Mouse (Mus musculus): ENCODE data around the gene Hist1h3b.
"Not testable (repeated sequence)": the region's sequence is repeated elsewhere in the genome, so short reads cannot be mapped to it uniquely, and the experiment has no call there.

The Hist1h3b gene

DNA sequence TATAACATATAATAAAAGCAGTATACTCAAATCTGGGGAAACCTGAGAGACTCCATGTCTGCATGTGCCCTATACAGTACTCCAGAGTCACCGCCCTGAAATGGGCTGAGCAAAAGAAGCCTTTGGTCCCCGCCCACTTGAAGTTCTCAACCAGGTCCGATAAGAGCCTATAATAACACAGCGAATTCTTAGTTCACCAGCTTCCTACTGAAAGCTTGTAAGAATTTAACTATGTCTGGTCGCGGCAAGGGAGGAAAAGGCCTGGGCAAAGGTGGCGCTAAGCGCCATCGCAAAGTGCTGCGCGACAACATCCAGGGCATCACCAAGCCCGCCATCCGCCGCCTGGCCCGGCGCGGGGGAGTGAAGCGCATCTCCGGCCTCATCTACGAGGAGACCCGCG lies 4.7 kb downstream of the Hist1h3b start, which contains the start of gene Hist1h4b:
TSS of gene Hist1h4b (plus strand) at position 224 of the 400 bp plus-strand sequence.
- peak; percentile 85 to 92 for DNase-seq

DNA sequence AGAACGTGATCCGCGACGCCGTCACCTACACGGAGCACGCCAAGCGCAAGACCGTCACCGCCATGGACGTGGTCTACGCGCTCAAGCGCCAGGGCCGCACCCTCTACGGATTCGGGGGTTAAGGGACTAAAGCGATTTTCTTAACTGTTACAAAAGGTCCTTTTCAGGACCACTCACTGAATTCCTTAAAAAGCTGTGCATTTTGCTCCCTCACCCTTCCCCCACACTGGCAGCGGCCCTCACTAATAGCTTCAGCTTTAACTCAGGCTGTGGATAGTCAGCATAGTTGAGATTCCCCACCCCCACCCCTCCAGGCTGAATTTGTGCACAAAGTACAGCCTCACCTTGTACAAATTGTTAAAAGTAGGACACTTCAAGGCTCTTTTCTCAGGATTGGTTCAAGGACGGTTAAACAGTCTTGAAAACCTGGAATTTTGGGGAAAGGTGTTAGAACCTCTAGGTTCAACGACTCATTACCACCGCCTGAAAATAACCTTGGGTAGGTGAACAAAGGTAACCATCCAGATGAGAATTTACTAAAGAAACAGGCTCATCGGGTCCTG lies 5.2 kb downstream of the Hist1h3b start:
- no peak for DNase-seq

DNA sequence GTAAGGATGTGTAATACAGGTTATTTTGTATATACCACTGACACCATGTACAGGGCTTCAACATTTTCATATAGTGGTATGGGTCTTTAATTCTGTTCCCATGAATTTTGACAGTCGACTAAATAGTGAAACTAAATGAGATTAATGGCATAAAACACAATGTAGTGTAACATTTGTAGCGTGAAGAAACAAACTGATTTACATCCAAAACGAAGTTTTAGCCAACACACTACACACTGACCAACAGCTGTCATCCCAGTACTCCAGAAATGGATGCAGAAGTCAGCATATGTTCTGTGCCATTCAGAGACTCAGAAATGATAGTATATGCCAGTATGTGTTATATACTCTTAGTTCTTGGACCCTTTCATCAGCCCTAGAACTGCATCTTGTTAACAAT lies 5.9 kb downstream of the Hist1h3b start:
- DNase-seq, result no peak

DNA sequence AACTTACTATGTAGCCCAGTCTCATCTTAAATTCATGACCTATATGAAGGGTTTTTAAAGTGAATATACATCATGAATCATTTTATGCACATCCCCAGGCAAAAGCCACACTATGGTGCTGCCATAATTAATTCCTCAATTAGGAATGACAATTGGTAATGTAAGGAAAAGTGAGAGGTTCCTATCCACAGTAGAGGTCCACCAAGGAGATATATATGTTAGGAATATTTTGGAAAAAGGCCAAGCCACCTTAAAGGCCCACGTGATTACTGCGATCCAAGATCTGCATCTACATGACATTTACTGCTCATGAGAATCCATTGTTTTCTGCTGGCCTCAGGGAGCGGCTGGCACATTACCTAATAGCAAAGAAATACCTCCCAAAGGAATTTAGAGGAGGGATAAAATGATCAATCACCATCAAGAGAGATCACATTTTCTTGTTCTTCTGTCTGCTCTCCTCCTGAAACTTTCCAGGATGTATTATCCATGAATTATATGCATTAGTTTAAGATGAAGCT lies 7.2 kb downstream of the Hist1h3b start:
- DNase-seq, result no peak

DNA sequence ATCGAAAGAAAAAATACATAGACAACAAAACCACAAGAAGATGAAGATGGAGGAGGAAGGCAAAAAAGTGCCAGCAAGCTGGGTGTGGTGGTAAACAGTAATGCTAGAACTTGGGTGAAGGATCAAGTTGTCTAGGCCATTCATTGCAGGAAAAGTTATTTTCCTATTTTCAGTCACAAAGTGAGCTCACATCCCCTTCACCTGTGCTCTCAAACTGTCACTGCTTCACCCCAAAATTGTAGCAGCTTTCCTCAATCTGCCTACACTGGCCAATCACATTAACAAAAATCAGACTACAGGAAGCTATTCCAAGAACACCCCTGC lies 7.8 kb downstream of the Hist1h3b start:
- no peak for DNase-seq

DNA sequence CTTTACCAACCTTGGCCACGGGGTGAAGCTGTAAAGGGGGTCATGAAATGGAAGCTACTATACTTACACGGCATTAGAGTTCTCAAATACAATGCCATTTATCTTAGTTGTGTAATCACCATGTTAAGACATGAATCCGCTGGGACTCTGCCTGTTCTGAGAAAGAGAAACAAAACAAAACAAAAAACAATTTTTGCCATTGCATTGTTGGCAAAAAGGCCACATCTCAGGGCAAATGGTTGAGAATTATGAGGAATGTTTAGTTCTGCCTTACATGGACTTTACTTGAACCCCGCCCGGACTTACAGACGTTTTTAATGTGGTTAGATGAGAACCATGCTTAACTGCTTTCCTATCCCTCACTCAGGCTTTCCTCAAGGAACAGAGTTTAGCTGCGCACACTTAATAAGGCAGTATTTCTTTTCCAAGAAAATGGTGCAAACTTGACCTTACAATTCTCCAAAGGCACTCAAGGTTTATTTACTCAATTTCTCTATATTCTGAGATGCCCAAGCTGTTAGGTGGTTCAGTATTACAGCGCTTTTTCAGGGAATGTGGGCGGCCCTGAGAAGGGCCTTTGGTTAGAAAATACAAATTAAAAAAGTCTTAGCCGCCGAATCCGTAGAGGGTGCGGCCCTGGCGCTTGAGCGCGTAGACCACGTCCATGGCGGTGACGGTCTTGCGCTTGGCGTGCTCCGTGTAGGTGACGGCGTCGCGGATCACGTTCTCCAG lies 8.3 kb downstream of the Hist1h3b start:
- peak; percentile 30 to 42 for DNase-seq

DNA sequence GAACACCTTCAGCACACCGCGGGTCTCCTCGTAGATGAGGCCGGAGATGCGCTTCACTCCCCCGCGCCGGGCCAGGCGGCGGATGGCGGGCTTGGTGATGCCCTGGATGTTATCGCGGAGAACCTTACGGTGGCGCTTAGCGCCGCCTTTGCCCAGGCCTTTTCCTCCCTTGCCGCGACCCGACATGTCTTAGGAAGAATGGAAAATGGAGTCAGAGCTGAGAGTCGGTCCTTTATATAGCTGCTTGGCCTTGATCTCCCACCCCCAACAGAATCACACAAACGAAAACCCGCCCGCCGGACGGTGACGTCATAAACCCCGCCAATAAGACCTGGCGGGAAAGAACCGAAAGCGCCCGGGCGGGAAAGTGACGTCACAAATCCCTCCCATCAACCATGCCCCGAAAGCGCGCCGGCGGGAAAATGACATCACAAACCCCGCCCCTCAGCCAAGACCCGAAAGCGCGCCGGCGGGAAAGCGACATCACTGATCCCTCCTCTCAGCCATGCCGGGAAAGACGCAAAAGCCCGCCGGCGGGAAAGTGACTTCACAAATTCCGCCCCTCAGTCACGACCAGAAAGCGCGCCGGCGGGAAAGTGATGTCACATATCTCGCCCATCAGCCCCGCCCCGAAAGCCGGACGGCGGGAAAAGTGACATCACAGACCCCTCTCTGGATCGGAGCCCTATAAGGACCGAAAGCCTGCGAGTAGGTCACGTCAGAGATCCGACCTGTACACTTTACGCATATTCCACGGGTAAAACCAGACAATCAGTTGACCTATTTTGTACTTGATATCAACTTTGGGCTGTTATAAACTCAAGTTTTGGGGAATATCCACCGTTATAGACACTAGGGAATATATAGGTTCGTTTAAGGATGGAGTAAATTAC lies 9.2 kb downstream of the Hist1h3b start, which contains the start of gene Hist1h4a:
TSS of gene Hist1h4a (minus strand) at position 259 of the 893 bp plus-strand sequence.
- peak; percentile 99 for DNase-seq

DNA sequence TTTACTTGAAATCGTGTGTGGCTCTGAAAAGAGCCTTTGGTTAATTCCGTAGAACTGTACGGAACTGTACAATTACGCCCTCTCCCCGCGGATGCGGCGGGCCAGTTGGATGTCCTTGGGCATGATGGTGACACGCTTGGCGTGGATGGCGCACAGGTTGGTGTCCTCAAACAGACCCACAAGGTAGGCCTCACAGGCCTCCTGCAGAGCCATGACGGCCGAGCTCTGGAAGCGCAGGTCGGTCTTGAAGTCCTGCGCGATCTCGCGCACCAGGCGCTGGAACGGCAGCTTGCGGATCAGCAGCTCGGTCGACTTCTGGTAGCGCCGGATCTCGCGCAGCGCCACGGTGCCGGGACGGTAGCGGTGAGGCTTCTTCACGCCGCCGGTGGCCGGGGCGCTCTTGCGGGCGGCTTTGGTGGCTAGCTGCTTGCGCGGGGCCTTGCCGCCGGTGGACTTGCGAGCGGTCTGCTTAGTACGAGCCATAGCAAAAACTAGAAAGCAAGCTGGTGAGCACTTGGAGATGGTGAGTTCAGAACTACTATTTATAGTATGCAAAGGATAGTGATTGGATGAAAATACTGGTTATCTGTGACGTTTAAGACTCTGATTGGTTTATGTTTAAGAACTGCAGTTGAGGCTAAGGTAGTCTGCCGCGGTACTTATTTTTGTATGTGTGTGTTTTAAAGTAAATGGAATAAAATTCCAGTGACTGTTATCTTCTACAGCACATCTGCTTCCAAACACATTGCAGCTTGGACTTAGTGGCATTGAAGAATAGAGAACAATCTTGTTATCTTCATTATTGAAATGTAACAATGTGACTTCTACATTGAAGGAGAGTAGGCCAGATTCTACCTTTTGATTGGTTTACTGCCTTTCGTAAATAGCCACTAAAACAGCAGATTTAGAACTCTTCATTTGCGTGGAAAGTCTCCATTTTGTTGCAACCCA lies 10.1 kb downstream of the Hist1h3b start, which contains the start of gene Hist1h3a:
TSS of gene Hist1h3a (minus strand) at position 516 of the 951 bp plus-strand sequence.
- DNase-seq, result peak; percentile 65 to 74

DNA sequence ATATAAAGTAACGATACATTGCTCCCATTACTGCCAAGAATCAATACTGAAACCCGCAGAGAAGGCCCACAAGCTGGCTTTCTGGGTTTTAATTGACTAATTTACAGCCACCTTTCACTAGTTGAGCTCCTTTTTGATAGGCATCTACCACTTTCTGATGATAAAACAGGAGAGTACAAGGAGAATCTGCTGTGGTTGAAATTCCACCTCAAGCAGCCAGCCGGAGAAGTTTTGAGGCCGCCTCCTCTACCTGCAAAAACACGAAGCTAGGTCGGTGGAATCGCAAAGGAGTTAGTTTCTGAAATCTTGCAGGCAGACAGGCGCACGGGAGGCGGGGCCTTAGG lies 11.1 kb downstream of the Hist1h3b start:
- no peak for DNase-seq

DNA sequence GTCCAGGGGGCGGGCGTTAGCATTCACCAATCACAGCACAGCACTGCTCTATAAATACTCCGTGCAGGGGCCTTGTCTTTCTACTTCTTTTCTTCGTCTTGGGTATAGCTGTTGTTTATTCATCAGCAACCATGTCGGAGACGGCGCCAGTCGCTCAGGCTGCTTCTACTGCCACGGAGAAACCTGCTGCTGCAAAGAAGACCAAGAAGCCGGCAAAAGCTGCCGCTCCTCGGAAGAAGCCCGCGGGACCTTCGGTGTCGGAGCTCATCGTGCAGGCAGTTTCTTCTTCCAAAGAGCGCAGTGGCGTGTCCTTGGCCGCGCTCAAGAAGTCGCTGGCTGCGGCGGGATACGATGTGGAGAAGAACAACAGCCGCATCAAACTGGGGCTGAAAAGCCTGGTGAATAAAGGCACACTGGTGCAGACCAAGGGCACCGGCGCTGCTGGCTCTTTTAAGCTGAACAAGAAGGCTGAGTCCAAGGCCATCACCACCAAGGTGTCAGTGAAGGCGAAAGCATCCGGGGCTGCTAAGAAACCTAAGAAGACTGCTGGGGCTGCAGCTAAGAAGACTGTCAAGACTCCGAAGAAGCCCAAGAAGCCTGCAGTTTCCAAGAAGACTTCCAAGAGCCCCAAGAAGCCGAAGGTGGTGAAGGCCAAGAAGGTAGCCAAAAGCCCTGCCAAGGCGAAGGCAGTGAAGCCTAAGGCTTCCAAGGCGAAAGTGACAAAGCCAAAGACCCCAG lies 11.7 kb downstream of the Hist1h3b start, which contains the start of gene Hist1h1a:
TSS of gene Hist1h1a (plus strand) at position 81 of the 738 bp plus-strand sequence.
- DNase-seq, result peak; percentile 91

DNA sequence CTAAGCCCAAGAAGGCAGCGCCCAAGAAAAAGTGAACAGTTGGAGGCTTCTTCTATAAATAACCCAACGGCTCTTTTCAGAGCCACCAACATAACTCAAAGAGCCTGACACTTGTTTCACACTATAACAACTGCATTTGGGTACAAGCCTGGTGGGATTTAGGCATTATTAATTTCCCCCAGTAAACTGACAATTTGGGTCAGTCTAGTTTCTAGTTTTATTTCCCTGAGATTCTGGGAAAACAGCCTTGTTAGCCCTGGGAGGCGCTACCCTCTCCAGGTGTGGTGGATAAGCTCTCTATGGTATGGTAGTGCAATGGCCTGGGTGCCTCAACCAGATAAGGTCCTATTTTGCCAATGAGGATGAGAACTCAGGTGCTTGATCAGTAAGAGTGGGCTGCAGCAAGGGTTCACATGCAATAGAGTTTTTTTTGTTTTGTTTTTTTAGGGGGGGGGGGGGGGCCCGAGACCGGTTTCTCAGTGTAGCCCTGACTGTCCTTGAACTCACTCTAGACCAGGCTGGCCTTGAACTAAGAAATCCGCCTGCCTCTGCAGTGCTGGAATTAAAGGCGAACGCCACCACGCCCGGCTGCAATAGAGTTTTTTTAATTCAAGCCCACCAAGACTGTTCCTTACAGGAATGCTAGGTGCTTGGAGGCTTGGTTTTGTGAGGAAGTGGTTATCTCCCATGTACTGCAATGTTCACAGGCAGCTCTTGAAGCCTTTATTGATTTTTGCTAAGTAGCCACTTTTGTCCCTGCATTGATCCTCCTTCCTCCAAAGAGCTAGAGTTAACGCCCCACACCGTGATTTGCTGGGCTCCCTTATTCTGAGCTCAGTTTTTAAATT lies 12.5 kb downstream of the Hist1h3b start:
- no peak for DNase-seq

DNA sequence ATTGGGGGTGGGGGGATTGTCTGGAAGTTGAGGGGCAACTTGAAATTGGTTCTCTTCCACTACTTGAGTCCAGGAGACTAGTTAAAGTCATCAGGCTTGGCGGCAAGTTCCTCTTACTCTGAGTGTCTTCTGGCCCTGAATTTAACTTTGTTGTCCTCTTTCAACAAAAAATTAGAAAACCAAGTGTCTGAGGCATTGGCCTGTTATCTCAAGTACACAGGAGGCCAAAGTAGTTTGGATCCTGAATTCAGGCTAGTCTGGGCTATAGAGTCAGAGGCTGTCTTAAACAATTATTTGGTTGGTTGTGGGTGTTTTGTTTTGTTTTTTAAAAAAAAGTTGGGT lies 13.1 kb downstream of the Hist1h3b start:
- no peak for DNase-seq

DNA sequence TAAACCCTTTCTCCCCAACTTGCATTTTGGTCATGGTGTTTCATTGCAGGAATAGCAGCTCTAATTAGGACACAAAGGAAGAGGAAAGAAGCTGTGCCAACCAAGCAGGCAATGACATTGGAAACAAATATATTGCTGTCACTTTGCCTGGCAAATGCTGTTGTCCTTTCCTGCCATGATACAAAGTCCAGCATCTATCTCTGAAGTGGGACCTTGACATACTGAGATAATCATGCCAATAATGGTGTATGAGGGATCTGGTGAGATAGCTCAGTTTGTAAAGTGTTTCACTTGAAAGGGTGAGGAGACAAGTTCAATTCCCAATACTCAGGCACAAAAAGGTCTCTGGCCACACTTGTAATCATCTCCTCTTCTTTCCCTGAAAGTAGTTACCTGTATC lies 14.7 kb downstream of the Hist1h3b start:
- DNase-seq, result no peak

DNA sequence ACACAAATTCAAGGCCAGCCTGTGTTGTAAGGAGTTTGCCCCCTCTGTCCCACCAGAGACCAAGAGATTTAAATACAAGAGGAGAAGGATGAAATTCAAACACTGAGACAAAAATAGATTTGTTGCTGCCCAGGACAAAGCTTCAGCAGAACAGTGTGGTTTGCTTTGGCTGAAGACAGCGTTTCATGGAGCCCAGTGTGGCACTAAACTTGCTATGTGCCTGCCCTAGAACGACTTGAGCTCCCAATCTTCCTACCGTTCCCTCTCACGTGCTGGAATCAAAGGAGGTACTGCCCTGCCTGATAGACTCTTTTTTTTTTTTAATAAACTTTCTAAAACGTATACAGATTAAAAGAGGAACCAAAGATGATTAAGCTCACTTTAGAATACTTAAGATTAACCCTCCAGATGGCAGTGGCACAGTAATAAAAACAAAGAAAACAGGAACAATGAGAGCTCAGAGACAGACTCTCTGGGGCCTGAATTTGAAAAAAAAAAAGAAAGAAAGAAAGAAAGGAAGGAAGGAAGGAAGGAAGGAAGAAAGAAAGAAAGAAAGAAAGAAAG lies 16.8 kb downstream of the Hist1h3b start:
- DNase-seq, result no peak

DNA sequence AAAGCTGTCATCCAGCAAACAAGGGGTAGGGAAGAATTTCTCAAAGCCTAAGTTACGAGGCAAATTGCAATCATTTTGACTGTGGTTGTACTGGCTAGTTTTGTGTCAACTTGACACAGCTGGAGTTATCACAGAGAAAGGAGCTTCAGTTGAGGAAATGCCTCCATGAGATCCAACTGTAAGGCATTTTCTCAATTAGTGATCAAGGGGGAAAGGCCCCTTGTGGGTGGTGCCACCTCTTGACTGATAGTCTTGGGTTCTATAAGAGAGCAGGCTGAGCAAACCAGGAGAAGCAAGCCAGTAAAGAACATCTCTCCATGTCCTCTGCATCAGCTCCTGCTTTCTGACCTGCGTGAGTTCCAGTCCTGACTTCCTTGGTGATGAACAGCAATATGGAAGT lies 17.5 kb downstream of the Hist1h3b start, which contains the start of gene Trim38:
TSS of gene Trim38 (plus strand) at position 301 of the 400 bp plus-strand sequence.
- DNase-seq, result not testable (repeated sequence)

DNA sequence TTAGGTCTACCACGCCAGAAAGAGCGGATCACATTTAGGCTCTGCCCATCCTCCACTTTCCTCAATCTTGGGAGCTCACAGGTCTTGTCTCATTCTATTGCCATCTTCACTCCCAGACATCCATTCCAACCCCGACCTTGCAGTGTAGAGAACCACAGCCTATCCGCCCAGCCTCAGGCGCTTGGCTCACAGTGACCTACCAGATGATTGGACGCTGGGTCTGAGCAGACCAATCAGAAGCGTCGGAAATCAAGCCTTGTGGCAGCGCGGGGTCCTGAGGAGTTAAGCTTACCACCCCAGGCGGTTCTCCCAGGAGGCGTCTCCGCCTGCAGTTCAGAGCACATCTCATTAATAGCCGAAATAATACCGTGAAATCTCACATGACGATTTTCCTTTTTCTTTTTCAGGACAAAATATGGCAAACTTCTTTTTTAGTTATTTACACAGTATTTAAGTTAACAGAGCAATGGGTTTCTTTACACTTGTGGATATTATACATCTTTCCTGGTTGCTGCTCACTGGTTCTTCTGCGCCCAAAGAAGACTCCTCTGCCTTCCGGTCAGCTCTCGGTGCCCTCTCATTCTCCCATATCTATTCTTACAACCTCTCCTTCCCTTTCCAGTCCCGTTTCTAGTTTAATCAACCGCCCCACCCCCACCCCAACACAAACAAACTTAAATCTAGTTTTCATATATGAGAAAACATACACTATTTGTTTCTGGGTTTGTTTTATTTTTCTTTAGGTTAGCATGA lies 20.7 kb downstream of the Hist1h3b start:
- peak; percentile 48 to 63 for DNase-seq

DNA sequence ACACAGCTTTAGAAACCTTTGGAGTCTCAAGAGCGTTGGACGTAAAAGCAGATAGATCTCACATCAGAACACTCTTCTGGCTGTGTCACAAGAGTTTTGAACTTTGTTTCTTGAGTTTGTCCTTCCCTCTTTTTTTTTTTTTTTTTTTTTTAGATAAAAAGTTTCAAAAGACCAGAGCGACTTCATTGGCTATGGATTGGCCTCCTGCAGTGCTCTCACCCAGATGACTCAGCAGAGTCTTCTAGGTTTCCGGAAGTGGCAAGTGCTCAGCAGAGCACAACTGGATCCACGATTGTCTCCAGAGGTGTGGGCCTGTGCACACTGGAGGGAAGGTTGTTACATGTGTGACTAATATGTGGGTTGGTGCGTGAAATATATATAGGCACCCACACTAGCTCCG lies 26.3 kb downstream of the Hist1h3b start:
- no peak for DNase-seq

DNA sequence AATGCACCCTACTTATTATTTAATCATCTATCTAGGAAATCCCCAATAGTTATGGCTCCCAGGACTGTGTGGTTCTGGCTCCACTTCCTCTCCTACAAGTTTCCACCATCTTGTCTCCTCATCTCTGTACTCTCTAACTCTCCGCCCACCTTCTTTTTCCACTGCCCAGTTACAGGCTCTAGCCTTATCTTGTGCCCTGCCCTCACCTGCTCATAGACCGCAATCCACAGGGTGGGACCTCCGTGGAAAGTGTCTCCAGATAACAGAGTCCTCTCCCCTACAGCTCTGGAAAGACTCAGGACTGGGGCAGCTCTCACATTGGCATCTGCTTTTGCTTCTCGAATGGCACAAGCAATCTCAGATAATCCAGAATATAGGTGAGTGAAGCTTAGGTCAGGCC lies 27.0 kb downstream of the Hist1h3b start:
- no peak for DNase-seq

DNA sequence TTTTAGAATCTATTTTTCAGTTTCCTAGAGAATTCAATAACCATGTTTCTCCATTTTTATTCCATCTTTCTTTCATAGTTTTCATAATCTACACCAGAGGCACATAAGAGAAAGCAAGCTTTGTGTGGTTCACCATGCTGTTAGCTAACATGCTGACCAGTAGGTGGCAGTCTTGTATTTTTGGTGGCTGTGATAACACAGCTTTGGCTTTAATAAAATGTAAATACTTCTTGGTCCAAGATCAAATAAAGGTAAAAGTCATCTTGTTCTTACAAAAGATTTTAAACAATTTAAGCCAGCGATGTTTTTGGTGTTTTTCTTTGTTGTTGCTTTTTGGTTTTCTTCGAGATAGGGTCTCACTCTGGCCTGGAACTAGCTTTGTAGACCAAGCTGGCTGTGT lies 40.5 kb downstream of the Hist1h3b start:
- peak in 1 of 2 experiments; percentile 69 for DNase-seq
